Mouse (Mus musculus): Measurements from ENCODE around the gene Asb10. TPM values are rescaled to one million over a fixed set of nuclear protein-coding genes. Genes with fewer than 3 reads are reported as not detected.

The Asb10 gene
- polyA plus RNA-seq, 1 experiment = not detected

- TF ChIP-seq POLR2A (IDR thresholded peaks at IDR 0.05; ENCODE audit: borderline replicate concordance, control insufficient read depth, low read depth, low read length) (no peak), CTCF (IDR thresholded peaks at IDR 0.05; ENCODE audit: control insufficient read depth, insufficient read depth, low read length) (no peak)
- Histone ChIP-seq H3K27ac (ENCODE audit: control insufficient read depth, insufficient read depth, low read depth, low read length, poor library complexity) (no peak overlapping the region), H3K4me1 (ENCODE audit: control insufficient read depth, insufficient read depth, low read length) (no peaks in the 10 kb centered on the region), H3K4me3 (replicated peaks; ENCODE audit: control insufficient read depth, low read depth, low read length) (no peak overlapping the region)
- WGBS = 57% methylated on average over 8 of the region's 8 CpGs
These were observed 28.5 kb downstream of the Asb10 start for GRCm38 (mm10) chr5:24512271-24512670.

DNA sequence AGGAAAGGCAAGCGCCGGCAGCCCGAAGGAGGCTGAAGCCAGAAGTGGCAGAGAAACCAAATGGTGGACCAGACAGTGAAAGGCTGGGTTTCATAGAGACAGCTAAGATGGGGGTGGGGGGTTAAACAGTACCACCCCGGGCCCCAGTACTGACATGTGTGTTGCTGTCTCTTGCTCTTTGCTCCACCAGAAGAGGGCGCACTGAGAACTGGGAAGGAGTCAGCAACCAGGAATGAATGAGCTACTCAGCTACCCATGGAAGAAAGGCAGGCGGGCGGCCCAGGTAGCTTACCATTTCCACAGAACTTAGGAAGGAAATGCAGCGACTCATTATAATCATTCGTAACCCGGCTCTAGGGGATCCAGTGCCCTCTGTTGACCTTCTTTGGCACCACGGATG lies 30.1 kb downstream of the Asb10 start:
- 38% methylated on average over 11 of the region's 11 CpGs for WGBS
- TF ChIP-seq CTCF (IDR thresholded peaks at IDR 0.05; ENCODE audit: control insufficient read depth, insufficient read depth, low read length) = peak; percentile 41; the same call in 1 of the 2 replicates
- no peak for TF ChIP-seq POLR2A (IDR thresholded peaks at IDR 0.05; ENCODE audit: borderline replicate concordance, control insufficient read depth, low read depth, low read length)
- Histone ChIP-seq H3K4me3 (replicated peaks; ENCODE audit: control insufficient read depth, low read depth, low read length) (no peak overlapping the region), H3K27ac (ENCODE audit: control insufficient read depth, insufficient read depth, low read depth, low read length, poor library complexity) (no peak overlapping the region), H3K4me1 (ENCODE audit: control insufficient read depth, insufficient read depth, low read length) (no peaks in the 10 kb centered on the region)

DNA sequence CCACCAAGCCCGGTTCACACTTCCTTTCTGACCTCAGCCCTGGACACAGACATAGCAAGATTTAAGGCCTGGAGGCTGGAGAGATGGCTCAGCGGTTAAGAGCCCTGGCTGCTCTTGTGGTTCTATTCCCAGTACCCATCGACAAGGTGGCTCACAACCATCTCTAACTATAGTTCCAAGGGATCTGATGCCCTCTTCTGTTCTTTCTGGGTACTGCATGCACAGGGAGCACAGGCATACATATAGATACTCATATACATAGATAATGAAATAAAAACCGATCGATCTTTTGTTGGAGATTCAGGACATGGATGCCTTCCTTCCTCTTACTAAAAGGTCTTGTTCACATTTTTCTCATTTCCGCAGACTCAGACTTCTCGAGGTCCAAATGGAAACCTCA lies 32.4 kb downstream of the Asb10 start:
- Histone ChIP-seq H3K27ac (ENCODE audit: control insufficient read depth, insufficient read depth, low read depth, low read length, poor library complexity) (no peak overlapping the region), H3K4me1 (ENCODE audit: control insufficient read depth, insufficient read depth, low read length) (no peaks in the 10 kb centered on the region), H3K4me3 (replicated peaks; ENCODE audit: control insufficient read depth, low read depth, low read length) (no peak overlapping the region)
- no peak for TF ChIP-seq CTCF (IDR thresholded peaks at IDR 0.05; ENCODE audit: control insufficient read depth, insufficient read depth, low read length)
- no peak for TF ChIP-seq POLR2A (IDR thresholded peaks at IDR 0.05; ENCODE audit: borderline replicate concordance, control insufficient read depth, low read depth, low read length)
- WGBS = 87% methylated on average over 7 of the region's 7 CpGs

DNA sequence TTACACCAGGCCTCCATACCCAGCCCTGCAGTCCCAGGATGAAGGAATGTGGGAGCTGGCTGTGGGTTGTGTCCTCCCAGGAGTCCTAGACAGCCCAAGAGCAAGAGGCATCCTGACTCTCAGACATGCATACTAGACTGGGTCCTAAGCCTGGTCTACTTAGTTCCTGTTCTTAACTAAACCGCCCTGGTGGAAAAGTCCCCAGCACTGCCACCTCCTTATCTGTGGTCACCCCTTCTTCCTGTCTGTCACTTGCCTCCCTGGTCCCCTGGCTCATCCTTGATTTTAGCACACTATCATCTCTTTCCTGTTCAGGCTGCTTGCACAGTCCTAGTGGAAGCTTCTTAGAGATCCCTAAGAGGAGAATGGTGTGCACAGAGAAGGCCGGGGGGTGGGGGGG lies 35.3 kb downstream of the Asb10 start:
- no peak overlapping the region for H3K4me3 ChIP-seq (replicated peaks; ENCODE audit: control insufficient read depth, low read depth, low read length)
- H3K27ac ChIP-seq (ENCODE audit: control insufficient read depth, insufficient read depth, low read depth, low read length, poor library complexity) = no peak overlapping the region
- no peak for TF ChIP-seq POLR2A (IDR thresholded peaks at IDR 0.05; ENCODE audit: borderline replicate concordance, control insufficient read depth, low read depth, low read length)
- no peak for TF ChIP-seq CTCF (IDR thresholded peaks at IDR 0.05; ENCODE audit: control insufficient read depth, insufficient read depth, low read length)
- WGBS = 15% methylated on average over 2 of the region's 2 CpGs
- H3K4me1 ChIP-seq (ENCODE audit: control insufficient read depth, insufficient read depth, low read length) = no peaks in the 10 kb centered on the region

DNA sequence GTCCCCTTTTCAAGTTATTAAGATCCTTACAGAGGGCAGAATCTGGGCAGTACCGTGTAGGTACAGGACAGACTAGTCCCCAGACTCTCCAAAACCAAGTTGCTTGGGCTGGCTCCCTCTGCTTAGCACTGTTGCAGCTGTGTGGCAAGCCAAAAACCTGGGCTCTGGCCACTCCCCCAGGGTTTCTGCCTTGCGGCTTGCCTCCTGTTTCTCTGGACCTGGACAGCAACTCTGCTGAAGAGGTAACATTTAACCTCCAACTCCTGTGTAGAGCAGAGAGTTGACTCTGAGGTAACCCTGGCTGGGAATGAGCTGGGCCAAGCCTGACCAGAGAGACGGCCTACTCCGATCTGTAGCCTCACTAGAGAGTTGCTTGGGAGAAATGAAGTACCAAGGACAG lies 38.0 kb downstream of the Asb10 start:
- H3K4me1 ChIP-seq (ENCODE audit: control insufficient read depth, insufficient read depth, low read length) = no peaks in the 10 kb centered on the region
- no peak overlapping the region for H3K4me3 ChIP-seq (replicated peaks; ENCODE audit: control insufficient read depth, low read depth, low read length)
- TF ChIP-seq POLR2A (IDR thresholded peaks at IDR 0.05; ENCODE audit: borderline replicate concordance, control insufficient read depth, low read depth, low read length) (no peak), CTCF (IDR thresholded peaks at IDR 0.05; ENCODE audit: control insufficient read depth, insufficient read depth, low read length) (no peak)
- no peak overlapping the region for H3K27ac ChIP-seq (ENCODE audit: control insufficient read depth, insufficient read depth, low read depth, low read length, poor library complexity)
- 81% methylated on average over 4 of the region's 4 CpGs for WGBS

DNA sequence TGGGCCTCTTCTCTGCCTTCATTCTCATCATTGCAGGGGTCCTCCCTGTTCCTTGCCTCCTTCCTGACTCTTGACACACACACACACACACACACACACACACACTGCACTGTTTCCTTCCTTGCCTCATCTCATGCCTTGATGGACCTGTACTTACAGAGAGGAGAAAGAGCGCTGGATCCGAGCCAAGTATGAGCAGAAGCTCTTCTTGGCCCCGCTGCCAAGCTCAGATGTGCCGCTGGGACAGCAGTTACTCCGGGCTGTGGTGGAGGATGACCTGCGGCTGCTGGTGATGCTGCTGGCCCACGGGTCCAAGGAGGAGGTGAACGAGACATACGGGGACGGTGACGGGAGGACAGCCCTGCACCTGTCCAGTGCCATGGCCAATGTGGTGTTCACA lies 39.9 kb downstream of the Asb10 start:
- WGBS = 93% methylated on average over 11 of the region's 11 CpGs
- no peaks in the 10 kb centered on the region for H3K4me1 ChIP-seq (ENCODE audit: control insufficient read depth, insufficient read depth, low read length)
- no peak for TF ChIP-seq POLR2A (IDR thresholded peaks at IDR 0.05; ENCODE audit: borderline replicate concordance, control insufficient read depth, low read depth, low read length)
- no peak for TF ChIP-seq CTCF (IDR thresholded peaks at IDR 0.05; ENCODE audit: control insufficient read depth, insufficient read depth, low read length)
- no peak overlapping the region for H3K4me3 ChIP-seq (replicated peaks; ENCODE audit: control insufficient read depth, low read depth, low read length)
- no peak overlapping the region for H3K27ac ChIP-seq (ENCODE audit: control insufficient read depth, insufficient read depth, low read depth, low read length, poor library complexity)

DNA sequence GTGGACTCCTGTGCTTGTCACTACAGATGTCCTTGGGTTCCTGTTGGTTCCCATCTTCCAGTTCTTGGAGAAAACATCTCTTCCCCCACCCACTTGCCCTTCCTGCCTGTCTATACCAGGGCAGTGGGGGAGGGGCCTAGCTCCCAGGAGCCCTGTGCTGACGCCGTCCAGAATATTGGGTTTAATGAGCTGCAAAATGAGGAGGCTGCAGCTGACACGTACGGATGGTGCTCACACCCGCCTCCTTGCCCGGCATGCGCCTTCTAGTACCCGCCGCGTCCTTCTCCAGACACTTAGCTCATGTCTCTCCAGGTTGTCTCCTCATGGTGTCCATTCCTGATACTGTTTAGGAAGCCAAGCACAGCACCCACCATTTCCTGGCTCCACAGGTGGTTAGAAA lies 41.7 kb downstream of the Asb10 start:
- TF ChIP-seq CTCF (IDR thresholded peaks at IDR 0.05; ENCODE audit: control insufficient read depth, insufficient read depth, low read length) = no peak
- no peak for TF ChIP-seq POLR2A (IDR thresholded peaks at IDR 0.05; ENCODE audit: borderline replicate concordance, control insufficient read depth, low read depth, low read length)
- WGBS = 90% methylated on average over 10 of the region's 10 CpGs
- Histone ChIP-seq H3K4me1 (ENCODE audit: control insufficient read depth, insufficient read depth, low read length) (no peaks in the 10 kb centered on the region), H3K27ac (ENCODE audit: control insufficient read depth, insufficient read depth, low read depth, low read length, poor library complexity) (no peak overlapping the region), H3K4me3 (replicated peaks; ENCODE audit: control insufficient read depth, low read depth, low read length) (no peak overlapping the region)

DNA sequence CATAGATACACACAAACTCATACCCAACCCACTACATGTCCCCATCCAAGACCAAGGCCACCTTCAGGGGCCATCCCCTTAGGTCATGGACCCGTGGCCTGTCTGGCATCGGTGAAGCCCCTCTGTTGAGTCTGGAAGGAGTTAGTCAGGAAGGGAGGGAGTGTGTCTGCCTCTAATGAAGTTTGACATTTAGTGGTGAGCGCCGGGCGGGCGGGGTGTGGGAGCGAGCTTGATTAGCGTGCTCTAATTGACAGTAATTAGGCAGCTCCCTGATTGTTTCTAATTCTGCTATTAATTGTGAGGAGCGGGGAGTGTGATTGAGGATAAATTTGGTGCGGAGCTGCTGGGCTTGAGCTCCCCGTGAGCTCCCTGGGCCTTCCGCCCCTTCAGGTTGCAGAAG lies 43.3 kb downstream of the Asb10 start:
- 94% methylated on average over 12 of the region's 12 CpGs for WGBS
- no peak overlapping the region for H3K4me3 ChIP-seq (replicated peaks; ENCODE audit: control insufficient read depth, low read depth, low read length)
- no peak overlapping the region for H3K27ac ChIP-seq (ENCODE audit: control insufficient read depth, insufficient read depth, low read depth, low read length, poor library complexity)
- H3K4me1 ChIP-seq (ENCODE audit: control insufficient read depth, insufficient read depth, low read length) = no peaks in the 10 kb centered on the region
- no peak for TF ChIP-seq CTCF (IDR thresholded peaks at IDR 0.05; ENCODE audit: control insufficient read depth, insufficient read depth, low read length)
- no peak for TF ChIP-seq POLR2A (IDR thresholded peaks at IDR 0.05; ENCODE audit: borderline replicate concordance, control insufficient read depth, low read depth, low read length)

GRCm38 (mm10) chr5:24496756-24497155 lies 44.0 kb downstream of the Asb10 start:
- Histone ChIP-seq H3K27ac (ENCODE audit: control insufficient read depth, insufficient read depth, low read depth, low read length, poor library complexity) (no peak overlapping the region), H3K4me3 (replicated peaks; ENCODE audit: control insufficient read depth, low read depth, low read length) (no peak overlapping the region), H3K4me1 (ENCODE audit: control insufficient read depth, insufficient read depth, low read length) (no peaks in the 10 kb centered on the region)
- no peak for TF ChIP-seq CTCF (IDR thresholded peaks at IDR 0.05; ENCODE audit: control insufficient read depth, insufficient read depth, low read length)
- TF ChIP-seq POLR2A (IDR thresholded peaks at IDR 0.05; ENCODE audit: borderline replicate concordance, control insufficient read depth, low read depth, low read length) = no peak
- 99% methylated on average over 6 of the region's 6 CpGs for WGBS
